Mouse (Mus musculus) bone marrow macrophage, adult 2 months (primary cell): Measurements from ENCODE around the gene Gm10715.
"Not testable (repeated sequence)": the region's sequence is repeated elsewhere in the genome, so short reads cannot be mapped to it uniquely, and the experiment has no call there.

Experiments
- CTCF ChIP-seq: IDR thresholded peaks from 2 replicates; pipeline ENCODE4 v1.5.1; 2012; ENCODE audit warnings: low read depth, mild to moderate bottlenecking, low read length, moderate library complexity
- POLR2A ChIP-seq: IDR thresholded peaks from 2 replicates; pipeline ENCODE4 v1.6.1; 2012; ENCODE audit warnings: mild to moderate bottlenecking, low read depth, low read length, borderline replicate concordance

DNA sequence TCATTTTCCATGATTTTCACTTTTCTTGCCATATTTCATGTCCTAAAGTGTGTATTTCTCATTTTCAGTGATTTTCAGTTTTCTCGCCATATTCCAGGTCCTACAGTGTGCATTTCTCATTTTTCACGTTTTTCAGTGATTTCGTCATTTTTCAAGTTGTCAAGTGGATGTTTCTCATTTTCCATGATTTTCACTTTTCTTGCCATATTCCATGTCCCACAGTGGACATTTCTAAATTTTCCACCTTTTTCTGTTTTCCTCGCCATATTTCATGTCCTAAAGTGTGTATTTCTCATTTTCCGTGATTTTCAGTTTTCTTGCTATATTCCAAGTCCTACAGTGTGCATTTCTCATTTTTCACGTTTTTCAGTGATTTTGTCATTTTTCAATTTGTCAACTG, 20.8 kb upstream of the Gm10715 start:
- TF ChIP-seq CTCF, POLR2A: not testable (repeated sequence)
